Mouse (Mus musculus): ENCODE data around the gene Ift81. TPM values are rescaled to one million over a fixed set of nuclear protein-coding genes. Genes with fewer than 3 reads are reported as not detected.

The Ift81 gene
- polyA plus RNA-seq, 1 experiment = 21.8 TPM

- Histone ChIP-seq H3K4me3 (ENCODE audit: insufficient read depth, low read length) (no peak overlapping the region), H3K27ac (ENCODE audit: insufficient read depth, low read length) (peak overlapping the region; percentile 48), H3K4me1 (ENCODE audit: control insufficient read depth, insufficient read depth, low read length) (peaks cover 8% of the 10 kb centered on the region; the same call in 1 of the 2 replicates)
- TF ChIP-seq CTCF (IDR thresholded peaks at IDR 0.05; ENCODE audit: extremely low read depth, insufficient read depth, low read length) (no peak), POLR2A (IDR thresholded peaks at IDR 0.05; ENCODE audit: extremely low read depth, insufficient read depth, low read length) (no peak)
Observed at GRCm38 (mm10) chr5:122611651-122612050, 2.7 kb downstream of the Ift81 start.

DNA sequence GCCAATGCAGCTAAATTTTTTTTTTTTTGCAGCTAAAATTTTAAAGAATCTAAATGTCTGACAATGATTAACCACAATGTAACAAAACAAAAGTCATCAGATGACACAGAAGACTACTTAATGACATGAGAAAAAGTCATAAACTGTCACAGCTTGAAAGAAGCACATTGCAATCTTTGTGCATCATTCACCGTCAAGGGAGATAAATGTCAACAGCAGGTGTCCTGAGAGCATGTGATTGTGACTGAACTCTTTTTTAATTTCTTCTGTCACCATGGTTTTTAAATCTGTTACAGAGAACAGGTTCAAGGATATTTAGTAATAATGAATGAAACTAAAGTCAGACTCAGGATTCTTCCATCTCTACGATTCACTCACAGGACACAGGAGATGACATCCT lies 9.4 kb downstream of the Ift81 start:
- no peak overlapping the region for H3K4me3 ChIP-seq (ENCODE audit: insufficient read depth, low read length)
- H3K4me1 ChIP-seq (ENCODE audit: control insufficient read depth, insufficient read depth, low read length) = peaks cover 7% of the 10 kb centered on the region
- H3K27ac ChIP-seq (ENCODE audit: insufficient read depth, low read length) = peak overlapping the region; percentile 87; the same call in 1 of the 2 replicates
- TF ChIP-seq CTCF (IDR thresholded peaks at IDR 0.05; ENCODE audit: extremely low read depth, insufficient read depth, low read length) (no peak), POLR2A (IDR thresholded peaks at IDR 0.05; ENCODE audit: extremely low read depth, insufficient read depth, low read length) (no peak)

DNA sequence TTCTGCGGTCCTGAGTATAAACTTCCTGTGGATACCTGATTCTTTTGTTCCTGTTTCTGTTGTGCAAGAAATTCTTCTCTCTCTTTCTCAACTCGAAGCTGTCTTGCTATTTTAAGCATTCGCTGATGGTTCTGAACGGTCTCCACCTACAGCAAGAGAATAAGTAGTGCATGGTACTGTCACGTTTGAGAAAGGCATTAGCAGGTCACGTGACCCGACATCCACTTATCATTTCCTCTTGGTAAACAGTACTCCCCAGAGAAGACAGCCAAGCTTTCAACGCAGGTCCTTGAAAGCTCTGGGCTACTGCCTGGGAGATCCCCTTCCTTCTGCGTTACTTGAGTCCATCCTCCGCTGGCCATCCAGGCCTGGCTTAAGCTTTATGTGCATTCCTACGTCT lies 12.1 kb downstream of the Ift81 start:
- no peak overlapping the region for H3K4me3 ChIP-seq (ENCODE audit: insufficient read depth, low read length)
- peak overlapping the region; percentile 38; the same call in 1 of the 2 replicates for H3K27ac ChIP-seq (ENCODE audit: insufficient read depth, low read length)
- H3K4me1 ChIP-seq (ENCODE audit: control insufficient read depth, insufficient read depth, low read length) = peaks cover 7% of the 10 kb centered on the region
- no peak for TF ChIP-seq CTCF (IDR thresholded peaks at IDR 0.05; ENCODE audit: extremely low read depth, insufficient read depth, low read length)
- TF ChIP-seq POLR2A (IDR thresholded peaks at IDR 0.05; ENCODE audit: extremely low read depth, insufficient read depth, low read length) = no peak

DNA sequence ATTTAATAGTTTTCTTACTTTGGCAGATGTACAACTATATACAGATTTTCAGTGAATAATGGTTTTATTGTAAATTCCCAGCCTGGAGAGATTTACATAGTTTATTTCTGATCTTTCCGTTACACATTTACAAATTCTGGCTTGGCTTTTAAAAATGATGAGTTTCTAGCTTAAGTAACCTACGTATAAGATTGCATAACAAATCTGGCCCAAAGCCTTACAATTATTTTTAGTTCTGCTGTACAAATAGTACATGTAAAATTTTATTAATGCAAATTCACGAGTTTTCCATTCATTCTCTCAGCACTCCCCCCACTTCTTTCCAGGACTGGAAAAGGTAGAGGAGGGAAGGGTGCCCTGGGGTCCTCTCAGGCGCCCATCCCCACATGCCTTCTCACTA lies 18.8 kb downstream of the Ift81 start:
- H3K27ac ChIP-seq (ENCODE audit: insufficient read depth, low read length) = no peak overlapping the region

GRCm38 (mm10) chr5:122589891-122590290 lies 24.4 kb downstream of the Ift81 start:
- TF ChIP-seq CTCF (IDR thresholded peaks at IDR 0.05; ENCODE audit: extremely low read depth, insufficient read depth, low read length) (no peak), POLR2A (IDR thresholded peaks at IDR 0.05; ENCODE audit: extremely low read depth, insufficient read depth, low read length) (no peak)

More for the DNA sequence above, 18.8 kb downstream of the Ift81 start:
- Histone ChIP-seq H3K4me1 (ENCODE audit: control insufficient read depth, insufficient read depth, low read length) (no peaks in the 10 kb centered on the region), H3K4me3 (ENCODE audit: insufficient read depth, low read length) (no peak overlapping the region)
- TF ChIP-seq CTCF (IDR thresholded peaks at IDR 0.05; ENCODE audit: extremely low read depth, insufficient read depth, low read length) = no peak
- no peak for TF ChIP-seq POLR2A (IDR thresholded peaks at IDR 0.05; ENCODE audit: extremely low read depth, insufficient read depth, low read length)

DNA sequence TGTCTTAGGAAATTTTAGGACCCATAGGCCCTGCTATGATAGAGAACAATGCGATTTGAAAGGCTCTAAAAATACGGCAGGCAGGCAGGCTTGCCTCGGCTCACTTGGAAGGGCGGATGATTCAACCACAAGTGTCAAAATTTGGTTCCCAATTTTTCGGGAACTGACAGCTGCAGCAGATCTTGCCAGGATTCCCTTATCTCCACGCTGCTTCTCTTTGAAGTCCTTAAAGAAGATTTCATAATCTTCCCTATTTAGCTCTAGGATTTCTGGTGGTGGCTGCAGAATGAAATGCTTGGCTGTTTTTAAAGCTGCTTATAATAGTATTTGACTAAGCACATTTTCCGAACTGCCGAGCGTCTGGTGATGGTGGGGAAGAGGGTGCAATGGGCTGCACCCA lies 28.8 kb downstream of the Ift81 start:
- TF ChIP-seq POLR2A (IDR thresholded peaks at IDR 0.05; ENCODE audit: extremely low read depth, insufficient read depth, low read length) = no peak
- no peak for TF ChIP-seq CTCF (IDR thresholded peaks at IDR 0.05; ENCODE audit: extremely low read depth, insufficient read depth, low read length)
- H3K4me3 ChIP-seq (ENCODE audit: insufficient read depth, low read length) = no peak overlapping the region
- peaks cover 6% of the 10 kb centered on the region; the same call in 1 of the 2 replicates for H3K4me1 ChIP-seq (ENCODE audit: control insufficient read depth, insufficient read depth, low read length)
- H3K27ac ChIP-seq (ENCODE audit: insufficient read depth, low read length) = peak overlapping the region; percentile 84

More at GRCm38 (mm10) chr5:122589891-122590290, 24.4 kb downstream of the Ift81 start:
- H3K27ac ChIP-seq (ENCODE audit: insufficient read depth, low read length) = no peak overlapping the region
- H3K4me3 ChIP-seq (ENCODE audit: insufficient read depth, low read length) = no peak overlapping the region
- H3K4me1 ChIP-seq (ENCODE audit: control insufficient read depth, insufficient read depth, low read length) = peaks cover 4% of the 10 kb centered on the region; the same call in 1 of the 2 replicates

DNA sequence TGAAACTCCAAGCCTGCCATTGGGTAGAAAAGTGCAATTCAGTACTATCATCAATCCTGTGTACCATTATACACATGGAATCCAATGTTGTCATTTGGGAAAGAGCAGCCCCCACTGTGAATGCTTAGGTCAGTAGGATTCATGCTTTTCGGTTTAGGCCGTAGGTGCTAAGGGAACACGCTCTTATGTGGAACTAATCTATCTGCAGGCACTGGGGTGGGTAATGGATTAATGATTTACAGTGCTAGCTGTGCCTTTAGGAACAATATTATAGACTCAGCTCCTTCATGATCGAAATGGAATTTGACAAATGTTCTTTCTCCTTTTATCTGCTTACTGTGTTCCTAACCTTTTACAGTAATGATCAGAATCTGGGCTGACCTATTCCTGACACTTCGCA lies 30.2 kb downstream of the Ift81 start:
- H3K27ac ChIP-seq (ENCODE audit: insufficient read depth, low read length) = no peak overlapping the region
- H3K4me1 ChIP-seq (ENCODE audit: control insufficient read depth, insufficient read depth, low read length) = peaks cover 6% of the 10 kb centered on the region; the same call in 1 of the 2 replicates
- TF ChIP-seq POLR2A (IDR thresholded peaks at IDR 0.05; ENCODE audit: extremely low read depth, insufficient read depth, low read length) (no peak), CTCF (IDR thresholded peaks at IDR 0.05; ENCODE audit: extremely low read depth, insufficient read depth, low read length) (no peak)
- no peak overlapping the region for H3K4me3 ChIP-seq (ENCODE audit: insufficient read depth, low read length)

DNA sequence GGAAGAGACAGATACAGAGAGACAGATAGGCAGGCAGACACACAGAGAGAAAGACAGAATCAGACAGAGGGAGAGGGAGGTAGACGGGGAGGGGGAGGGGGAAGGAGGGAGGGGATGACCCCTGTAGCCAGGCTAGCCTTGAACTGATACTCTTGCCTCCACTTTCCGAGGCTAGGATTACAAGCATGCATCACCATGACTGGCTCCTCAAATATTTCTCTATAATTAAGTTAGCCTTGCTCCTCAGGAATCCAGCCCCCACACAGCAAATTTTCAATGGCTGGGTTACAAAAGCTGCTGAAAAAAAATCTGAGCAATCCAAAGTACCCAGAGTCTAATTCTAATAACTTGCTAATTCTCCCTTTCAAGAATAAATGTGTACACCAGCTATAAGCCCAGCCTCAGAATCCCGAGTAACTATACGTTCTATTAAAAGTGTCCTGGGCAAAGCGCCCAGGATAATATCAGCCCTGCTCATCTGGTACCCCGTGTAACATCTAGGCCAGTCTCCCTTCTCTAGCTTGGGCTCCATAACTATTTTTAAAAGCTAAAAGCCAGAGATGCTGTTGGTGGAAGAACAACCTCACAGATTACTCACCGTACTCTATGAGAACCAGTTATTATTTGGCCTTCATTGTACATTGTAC lies 37.5 kb downstream of the Ift81 start:
- TF ChIP-seq POLR2A (IDR thresholded peaks at IDR 0.05; ENCODE audit: extremely low read depth, insufficient read depth, low read length) (no peak), CTCF (IDR thresholded peaks at IDR 0.05; ENCODE audit: extremely low read depth, insufficient read depth, low read length) (no peak)
- Histone ChIP-seq H3K27ac (ENCODE audit: insufficient read depth, low read length) (no peak overlapping the region), H3K4me3 (ENCODE audit: insufficient read depth, low read length) (no peak overlapping the region), H3K4me1 (ENCODE audit: control insufficient read depth, insufficient read depth, low read length) (peaks cover 2% of the 10 kb centered on the region)

DNA sequence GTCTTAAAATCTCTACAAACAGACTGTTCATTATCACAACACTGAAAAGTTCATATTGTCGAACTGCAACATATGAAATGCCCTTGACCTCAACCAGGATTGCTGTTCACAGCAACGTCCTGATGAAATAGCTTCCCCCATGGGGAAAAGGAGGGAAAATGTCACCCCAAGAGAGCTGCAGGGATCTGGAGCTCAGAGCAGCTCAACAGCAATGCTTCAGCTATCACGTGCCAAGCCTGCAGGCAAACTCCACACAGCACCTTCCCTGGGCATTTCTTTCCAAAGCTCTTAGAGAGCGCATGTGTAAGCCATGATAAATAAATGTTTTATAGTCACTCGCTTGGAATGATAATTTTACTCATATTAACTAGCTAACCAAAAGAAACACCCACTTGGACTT lies 42.3 kb downstream of the Ift81 start:
- TF ChIP-seq POLR2A (IDR thresholded peaks at IDR 0.05; ENCODE audit: extremely low read depth, insufficient read depth, low read length) (no peak), CTCF (IDR thresholded peaks at IDR 0.05; ENCODE audit: extremely low read depth, insufficient read depth, low read length) (no peak)
- H3K4me3 ChIP-seq (ENCODE audit: insufficient read depth, low read length) = no peak overlapping the region
- H3K4me1 ChIP-seq (ENCODE audit: control insufficient read depth, insufficient read depth, low read length) = peaks cover 2% of the 10 kb centered on the region
- no peak overlapping the region for H3K27ac ChIP-seq (ENCODE audit: insufficient read depth, low read length)

GRCm38 (mm10) chr5:122566626-122567025 lies 47.7 kb downstream of the Ift81 start:
- H3K27ac ChIP-seq (ENCODE audit: insufficient read depth, low read length) = peak overlapping the region; percentile 60; the same call in 1 of the 2 replicates

More at GRCm38 (mm10) chr5:122566626-122567025, 47.7 kb downstream of the Ift81 start:
- Histone ChIP-seq H3K4me1 (ENCODE audit: control insufficient read depth, insufficient read depth, low read length) (peaks cover 4% of the 10 kb centered on the region), H3K4me3 (ENCODE audit: insufficient read depth, low read length) (no peak overlapping the region)
- TF ChIP-seq CTCF (IDR thresholded peaks at IDR 0.05; ENCODE audit: extremely low read depth, insufficient read depth, low read length) = no peak
- no peak for TF ChIP-seq POLR2A (IDR thresholded peaks at IDR 0.05; ENCODE audit: extremely low read depth, insufficient read depth, low read length)
